ENCODE assay signal across 11 mouse cellular contexts in the genomic region with DNA sequence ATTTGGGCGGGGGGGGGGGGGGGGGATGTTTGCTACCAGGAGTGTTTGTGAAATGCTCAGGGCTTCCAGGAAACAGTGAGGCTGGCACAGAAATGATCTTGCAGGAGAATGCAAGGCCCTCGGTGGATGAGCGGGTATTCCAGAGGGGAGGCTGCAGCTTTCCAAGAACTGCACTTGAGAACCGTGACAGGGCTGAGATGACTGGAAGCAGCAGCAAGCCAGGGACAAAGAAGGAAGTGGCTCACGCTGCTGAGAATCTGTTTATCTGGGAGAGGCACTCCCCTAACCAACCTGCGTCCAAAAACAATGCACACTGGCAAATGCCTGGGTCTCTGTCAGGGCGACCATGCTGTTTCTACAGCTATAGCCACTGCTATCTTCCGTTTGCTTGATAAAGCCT.
DNase-seq lines count a peak whose midpoint lies in the region; ATAC-seq lines count a peak whose summit lies in the region.
"Had no signal": no experiment of that assay in that cellular context is flagged by ENCODE, and none has a peak within 500 bp of the region (broad histone marks: within the 10 kb centered on the region; RNA-seq: fewer than 3 reads in every experiment).

No protein-coding gene starts in this region.

- no peak for ATAC-seq in forebrain, embryonic 11.5 days (replicated peaks; ENCODE audit: low FRiP score)
- no peak for ATAC-seq in forebrain, embryonic 16.5 days
- no peak for ATAC-seq in lung, embryonic 16.5 days (ENCODE audit: low read depth)
- no peak for ATAC-seq in intestine, embryonic 15.5 days
- ATAC-seq in midbrain, embryonic 16.5 days: no peak
- ATAC-seq in activated CD4-positive, CD25-positive, alpha-beta regulatory T cell, adult 4 months: no peak

- no peak overlapping the region for H3K4me3 ChIP-seq in forebrain, embryonic 11.5 days (ENCODE audit: low read depth, low read length)
- no peak overlapping the region for H3K4me3 ChIP-seq in forebrain, embryonic 16.5 days (replicated peaks; ENCODE audit: low read length)
- no peak overlapping the region for H3K4me3 ChIP-seq in lung, embryonic 16.5 days (ENCODE audit: low read length)
- H3K4me3 ChIP-seq in intestine, embryonic 15.5 days (replicated peaks): no peak overlapping the region
- no peak overlapping the region for H3K4me3 ChIP-seq in midbrain, embryonic 16.5 days (ENCODE audit: low read depth, low read length)
- H3K4me3 ChIP-seq: limb, embryonic 12.5 days had no signal

- H3K9ac ChIP-seq in forebrain, embryonic 11.5 days (ENCODE audit: low read length): peak overlapping the region; percentile 2; the same call in 1 of the 2 replicates
- H3K9ac ChIP-seq in forebrain, embryonic 16.5 days (replicated peaks; ENCODE audit: low read depth, low read length): no peak overlapping the region
- H3K9ac ChIP-seq in lung, embryonic 16.5 days (ENCODE audit: low read length): peak overlapping the region; percentile 21; the same call in 1 of the 2 replicates
- H3K9ac ChIP-seq in intestine, embryonic 15.5 days: no peak overlapping the region
- no peak overlapping the region for H3K9ac ChIP-seq in midbrain, embryonic 16.5 days (ENCODE audit: low read depth, low read length)
- H3K9ac ChIP-seq: limb, embryonic 12.5 days had no signal

- no peak overlapping the region for H3K27ac ChIP-seq in forebrain, embryonic 11.5 days (ENCODE audit: low read depth, low read length)
- H3K27ac ChIP-seq in forebrain, embryonic 16.5 days (ENCODE audit: low read length): no peak overlapping the region
- H3K27ac ChIP-seq in lung, embryonic 16.5 days (ENCODE audit: low read length): peak overlapping the region; percentile 65
- H3K27ac ChIP-seq in intestine, embryonic 15.5 days: peak overlapping the region; percentile 60
- peak overlapping the region; percentile 15; the same call in 1 of the 2 replicates for H3K27ac ChIP-seq in midbrain, embryonic 16.5 days (ENCODE audit: low read length)

- H3K4me1 ChIP-seq in forebrain, embryonic 11.5 days (replicated peaks; ENCODE audit: control insufficient read depth, insufficient read depth, low read length): no peaks in the 10 kb centered on the region; the same call in 1 of the 2 replicates
- peaks cover 20% of the 10 kb centered on the region for H3K4me1 ChIP-seq in forebrain, embryonic 16.5 days (replicated peaks; ENCODE audit: control insufficient read depth, insufficient read depth, low read length)
- H3K4me1 ChIP-seq in lung, embryonic 16.5 days (replicated peaks; ENCODE audit: control insufficient read depth, insufficient read depth, low read length): peaks cover 35% of the 10 kb centered on the region
- peaks cover 37% of the 10 kb centered on the region for H3K4me1 ChIP-seq in intestine, embryonic 15.5 days (replicated peaks)
- peaks cover 16% of the 10 kb centered on the region; the same call in 1 of the 2 replicates for H3K4me1 ChIP-seq in midbrain, embryonic 16.5 days (ENCODE audit: control insufficient read depth, insufficient read depth, low read length)

- no peaks in the 10 kb centered on the region for H3K27me3 ChIP-seq in forebrain, embryonic 11.5 days (ENCODE audit: control insufficient read depth, insufficient read depth, low read length)
- no peaks in the 10 kb centered on the region for H3K27me3 ChIP-seq in forebrain, embryonic 16.5 days (replicated peaks; ENCODE audit: control insufficient read depth, insufficient read depth, low read length)
- no peaks in the 10 kb centered on the region for H3K27me3 ChIP-seq in lung, embryonic 16.5 days (ENCODE audit: control insufficient read depth, insufficient read depth, low read depth, low read length)
- H3K27me3 ChIP-seq in intestine, embryonic 15.5 days (replicated peaks): no peaks in the 10 kb centered on the region
- no peaks in the 10 kb centered on the region for H3K27me3 ChIP-seq in midbrain, embryonic 16.5 days (ENCODE audit: control insufficient read depth, insufficient read depth, low read depth, low read length)
- H3K27me3 ChIP-seq: limb, embryonic 12.5 days had no signal

- H3K9me3 ChIP-seq in forebrain, embryonic 11.5 days (ENCODE audit: control insufficient read depth, low read length): no peaks in the 10 kb centered on the region
- H3K9me3 ChIP-seq in forebrain, embryonic 16.5 days (ENCODE audit: control insufficient read depth, low read length): no peaks in the 10 kb centered on the region
- no peaks in the 10 kb centered on the region for H3K9me3 ChIP-seq in lung, embryonic 16.5 days (ENCODE audit: control insufficient read depth, low read length)
- H3K9me3 ChIP-seq in intestine, embryonic 15.5 days: no peaks in the 10 kb centered on the region
- no peaks in the 10 kb centered on the region for H3K9me3 ChIP-seq in midbrain, embryonic 16.5 days (replicated peaks; ENCODE audit: control insufficient read depth, low read length, poor library complexity, severe bottlenecking)
- H3K9me3 ChIP-seq: limb, embryonic 12.5 days had no signal

- WGBS in forebrain, embryonic 11.5 days: 32% methylated on average over 8 of the region's 8 CpGs
- 30% methylated on average over 8 of the region's 8 CpGs for WGBS in forebrain, embryonic 16.5 days
- WGBS in lung, embryonic 16.5 days: 18% methylated on average over 8 of the region's 8 CpGs
- WGBS in intestine, embryonic 15.5 days: 31% methylated on average over 8 of the region's 8 CpGs
- WGBS in midbrain, embryonic 16.5 days: 23% methylated on average over 8 of the region's 8 CpGs

- DNase-seq in forebrain, embryonic 11.5 days (ENCODE audit: low spot score): no peak
- no peak for DNase-seq in lung, postnatal 14 days
- DNase-seq in embryo, embryonic 10 days (ENCODE audit: low spot score): no peak
- DNase-seq: embryo, embryonic 11 days; thymus, adult 18-20 months had no signal

- H3K4me2 ChIP-seq in forebrain, embryonic 11.5 days (ENCODE audit: low read depth, low read length, severe bottlenecking): no peak overlapping the region
- H3K4me2 ChIP-seq in forebrain, embryonic 16.5 days (ENCODE audit: low read length): no peak overlapping the region
- no peak overlapping the region for H3K4me2 ChIP-seq in lung, embryonic 16.5 days (ENCODE audit: low read depth, low read length)
- no peak overlapping the region for H3K4me2 ChIP-seq in intestine, embryonic 15.5 days (replicated peaks)
- no peak overlapping the region for H3K4me2 ChIP-seq in midbrain, embryonic 16.5 days (ENCODE audit: low read length)

- H3K36me3 ChIP-seq in forebrain, embryonic 11.5 days (ENCODE audit: control insufficient read depth, insufficient read depth, low read length): no peaks in the 10 kb centered on the region
- no peaks in the 10 kb centered on the region for H3K36me3 ChIP-seq in forebrain, embryonic 16.5 days (ENCODE audit: control insufficient read depth, insufficient read depth)
- no peaks in the 10 kb centered on the region for H3K36me3 ChIP-seq in lung, embryonic 16.5 days (ENCODE audit: control insufficient read depth, insufficient read depth, low read length)
- H3K36me3 ChIP-seq in intestine, embryonic 15.5 days: no peaks in the 10 kb centered on the region
- no peaks in the 10 kb centered on the region for H3K36me3 ChIP-seq in midbrain, embryonic 16.5 days (ENCODE audit: control insufficient read depth, insufficient read depth, low read length)
- H3K36me3 ChIP-seq: limb, embryonic 12.5 days had no signal

Comparison
In these comparisons a context has a peak if more than half of its experiments do, and no peak if none do; other contexts are left out.
1. H3K9ac ChIP-seq: peak in forebrain, embryonic 11.5 days (single experiment) and lung, embryonic 16.5 days (single experiment); none in forebrain, embryonic 16.5 days (single experiment), intestine, embryonic 15.5 days (single experiment) and midbrain, embryonic 16.5 days (single experiment).
2. H3K27ac ChIP-seq: peak in lung, embryonic 16.5 days (single experiment), intestine, embryonic 15.5 days (single experiment) and midbrain, embryonic 16.5 days (single experiment); none in forebrain, embryonic 11.5 days (single experiment) and forebrain, embryonic 16.5 days (single experiment).